Mouse (Mus musculus): ENCODE data around the gene Col4a1.

The Col4a1 gene

DNA sequence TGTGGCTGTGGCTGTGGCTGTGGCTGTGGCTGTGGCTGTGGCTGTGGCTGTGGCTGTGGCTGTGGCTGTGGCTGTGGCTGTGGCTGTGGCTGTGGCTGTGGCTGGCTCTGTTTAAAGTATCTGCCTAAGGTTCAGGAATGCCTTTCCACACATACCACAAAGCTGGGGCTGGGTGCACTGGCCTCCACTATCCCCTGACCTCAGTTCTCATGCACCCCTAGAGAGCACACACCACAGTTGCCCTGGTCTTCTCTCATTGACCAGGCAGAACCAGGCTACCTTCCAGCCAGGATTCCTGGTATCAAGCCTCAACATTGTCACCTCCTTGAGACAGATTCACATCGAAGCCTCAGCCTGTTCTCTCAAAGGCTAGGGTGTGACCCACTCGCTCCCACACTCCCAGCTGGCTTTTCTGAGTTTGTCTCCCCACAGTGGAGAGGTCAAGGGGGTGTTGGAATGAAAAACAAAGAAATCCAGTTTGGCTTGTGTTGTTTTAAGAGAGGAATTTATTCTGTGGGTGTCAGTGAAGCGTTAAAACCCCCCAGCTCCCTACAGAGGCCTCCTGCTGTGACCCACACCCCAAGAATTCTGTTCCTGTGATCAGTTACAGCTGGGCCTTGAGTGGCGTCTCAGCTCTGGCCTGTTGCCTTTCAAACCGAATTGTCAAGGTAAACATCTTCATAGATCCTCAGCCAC lies 15.2 kb upstream of the Col4a1 start:
- DNase-seq: no peak

DNA sequence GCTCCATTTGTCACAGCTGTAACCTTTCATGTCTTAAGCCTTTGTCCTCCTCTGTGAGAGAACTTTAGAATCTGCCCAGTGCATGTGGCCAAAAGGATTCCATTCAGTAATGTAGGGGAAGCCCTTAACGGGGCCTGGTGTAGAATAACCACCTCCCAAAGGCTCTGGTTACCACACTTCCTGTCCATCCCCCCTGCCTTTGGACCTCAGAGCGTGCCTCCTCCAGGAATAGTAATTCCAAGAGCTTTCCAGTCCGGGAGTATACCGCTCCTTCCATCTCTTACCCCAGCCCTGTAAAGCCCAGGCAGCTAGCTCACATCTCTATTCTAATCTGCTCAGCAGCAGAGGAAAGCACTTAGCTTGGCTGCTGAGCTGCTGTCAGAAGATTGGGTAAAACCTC lies 14.7 kb upstream of the Col4a1 start:
- no peak for DNase-seq

DNA sequence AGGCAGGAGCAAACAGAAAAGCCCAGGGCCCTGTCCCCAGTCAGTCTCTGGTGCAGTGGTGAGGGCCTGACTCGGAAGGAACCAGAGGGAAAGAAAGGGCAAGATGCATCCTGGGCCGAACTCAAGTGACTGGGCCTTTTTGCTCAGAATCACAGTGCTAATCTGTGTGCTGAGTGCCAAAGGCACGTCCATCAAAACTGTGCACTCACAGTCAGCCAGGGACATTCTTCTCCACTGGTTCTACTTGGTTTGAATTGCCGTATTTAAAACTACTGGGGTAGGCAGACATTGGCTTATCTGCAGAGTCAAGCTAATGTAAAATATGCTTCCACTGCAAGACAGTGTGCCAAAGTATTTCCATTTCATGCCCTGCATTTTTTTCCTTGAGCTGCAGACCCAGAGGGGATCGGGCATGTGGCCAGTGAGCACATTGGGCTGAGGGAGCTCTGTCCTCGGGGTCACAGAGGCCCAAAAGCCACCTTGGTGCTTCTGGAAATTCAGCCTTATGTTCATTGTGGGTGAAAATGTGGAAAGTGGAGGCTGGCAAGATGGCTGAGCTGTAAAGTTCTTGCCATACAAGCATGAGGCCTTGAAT lies 12.3 kb upstream of the Col4a1 start:
- no peak for DNase-seq

DNA sequence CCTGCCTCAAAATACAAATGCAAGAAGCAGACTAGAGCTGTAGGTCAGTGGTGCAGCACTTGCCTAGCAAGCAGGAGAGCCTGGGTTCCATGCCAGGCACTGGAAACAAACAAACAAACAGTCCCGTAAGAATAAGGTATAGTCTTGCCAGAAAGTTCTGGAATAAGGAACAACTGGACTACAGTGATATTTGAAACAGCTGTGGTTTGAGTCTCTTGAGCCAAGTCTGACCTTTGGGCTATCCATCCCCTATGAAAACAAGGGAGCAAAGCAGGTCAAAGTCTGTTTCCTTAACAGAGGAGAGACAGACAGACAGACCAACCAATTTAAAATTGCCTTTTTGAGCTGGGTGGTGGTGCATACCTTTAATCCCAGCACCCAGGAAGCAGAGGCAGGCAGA lies 11.1 kb upstream of the Col4a1 start:
- DNase-seq: no peak

DNA sequence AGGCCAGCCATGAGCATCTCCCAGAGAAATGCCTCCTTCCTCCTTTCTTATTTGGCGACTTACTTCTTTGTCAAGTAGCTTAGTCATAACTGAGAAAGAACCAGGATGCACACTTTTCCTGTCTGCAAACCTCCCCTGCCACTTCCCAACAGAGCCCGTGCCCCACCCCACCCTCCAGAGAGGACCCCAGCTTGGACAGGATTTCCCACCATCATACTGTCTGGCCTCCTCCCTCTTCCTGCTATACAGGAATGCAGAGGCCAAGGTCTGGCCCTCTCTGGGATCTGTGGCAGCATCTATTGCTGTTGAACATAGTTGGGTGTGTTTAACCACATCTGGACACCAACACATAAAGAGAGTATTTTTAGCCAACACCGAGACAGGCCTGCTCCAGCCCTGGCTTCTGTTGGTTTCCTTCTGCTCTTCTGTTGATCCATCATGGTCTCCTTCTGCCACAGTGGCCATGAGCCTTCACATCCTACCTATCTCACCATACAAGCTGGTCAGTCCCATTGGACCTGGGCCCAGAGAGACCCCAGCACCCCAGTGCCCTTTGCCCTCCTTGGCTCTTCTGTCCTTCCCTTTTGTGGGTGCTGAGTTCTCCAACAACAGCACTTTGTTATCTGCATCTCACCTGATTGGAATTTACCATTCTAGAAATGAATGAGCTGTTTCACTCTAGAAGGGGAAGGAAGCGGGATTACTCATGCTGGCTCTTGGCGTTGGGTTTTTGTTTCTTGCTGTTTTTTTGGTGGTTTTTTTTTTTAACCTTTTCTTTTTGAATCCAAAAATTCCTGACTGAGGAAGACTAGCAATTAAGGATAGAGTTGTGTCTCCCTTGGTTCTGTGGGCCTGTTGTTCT lies 10.3 kb upstream of the Col4a1 start:
- no peak for DNase-seq

DNA sequence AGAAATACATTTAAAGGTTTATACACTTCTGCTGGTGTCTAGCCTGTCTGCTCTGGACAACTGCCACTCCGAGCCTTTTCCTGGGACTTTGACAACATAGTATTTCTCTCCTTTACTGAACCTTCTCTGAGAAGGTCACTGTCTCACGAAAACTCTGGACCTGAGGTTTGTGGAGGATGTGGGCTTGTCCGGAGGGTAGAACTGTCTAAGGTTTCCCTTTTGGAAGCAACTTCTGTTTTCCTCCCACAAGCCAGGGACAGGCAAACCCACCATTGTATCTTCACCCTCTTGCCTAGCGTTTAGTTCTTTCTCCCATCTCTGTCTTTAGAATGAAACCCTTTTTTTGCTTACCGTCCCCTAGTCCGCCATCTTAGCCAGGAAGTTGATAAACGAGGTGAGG lies 9.2 kb upstream of the Col4a1 start:
- DNase-seq: no peak

DNA sequence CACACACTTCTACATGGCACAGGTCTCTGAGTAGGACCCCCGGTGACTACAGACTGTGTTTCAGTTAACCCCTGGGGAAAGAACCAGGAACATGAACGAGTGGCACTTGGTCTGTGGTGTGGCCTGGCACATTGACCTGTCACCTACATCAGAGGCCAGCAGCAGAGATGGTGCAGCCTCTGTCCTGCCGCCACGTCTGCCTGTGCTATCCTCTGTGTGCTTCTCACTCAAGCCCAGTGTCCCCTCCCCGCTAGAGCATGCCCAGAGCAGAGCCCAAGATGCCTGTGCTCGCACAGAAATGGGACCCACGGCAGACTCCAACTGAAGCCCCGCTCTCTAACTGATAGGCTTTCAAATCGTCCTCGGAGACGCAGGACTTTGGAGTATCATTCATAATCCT lies 6.8 kb upstream of the Col4a1 start:
- no peak for DNase-seq

DNA sequence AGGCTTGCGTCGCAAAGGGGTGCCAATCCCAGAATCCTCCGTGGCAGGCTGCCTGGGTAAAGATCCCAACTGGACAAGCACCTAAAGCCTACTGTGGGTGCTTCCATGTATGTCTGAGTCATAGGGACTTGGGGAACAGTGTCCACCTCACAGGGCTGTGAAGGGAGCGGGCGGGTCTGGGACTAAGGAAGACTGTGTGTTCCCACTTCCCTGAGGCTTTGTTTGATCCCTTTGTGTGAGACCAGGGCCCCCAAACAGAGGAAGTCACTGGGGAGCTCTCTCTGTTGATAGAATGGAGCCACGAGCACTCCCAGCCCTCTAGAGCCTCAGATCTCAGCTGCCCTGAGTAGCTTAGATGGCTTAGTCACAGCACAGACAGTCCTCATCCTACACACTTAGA lies 3.5 kb upstream of the Col4a1 start:
- DNase-seq: no peak

DNA sequence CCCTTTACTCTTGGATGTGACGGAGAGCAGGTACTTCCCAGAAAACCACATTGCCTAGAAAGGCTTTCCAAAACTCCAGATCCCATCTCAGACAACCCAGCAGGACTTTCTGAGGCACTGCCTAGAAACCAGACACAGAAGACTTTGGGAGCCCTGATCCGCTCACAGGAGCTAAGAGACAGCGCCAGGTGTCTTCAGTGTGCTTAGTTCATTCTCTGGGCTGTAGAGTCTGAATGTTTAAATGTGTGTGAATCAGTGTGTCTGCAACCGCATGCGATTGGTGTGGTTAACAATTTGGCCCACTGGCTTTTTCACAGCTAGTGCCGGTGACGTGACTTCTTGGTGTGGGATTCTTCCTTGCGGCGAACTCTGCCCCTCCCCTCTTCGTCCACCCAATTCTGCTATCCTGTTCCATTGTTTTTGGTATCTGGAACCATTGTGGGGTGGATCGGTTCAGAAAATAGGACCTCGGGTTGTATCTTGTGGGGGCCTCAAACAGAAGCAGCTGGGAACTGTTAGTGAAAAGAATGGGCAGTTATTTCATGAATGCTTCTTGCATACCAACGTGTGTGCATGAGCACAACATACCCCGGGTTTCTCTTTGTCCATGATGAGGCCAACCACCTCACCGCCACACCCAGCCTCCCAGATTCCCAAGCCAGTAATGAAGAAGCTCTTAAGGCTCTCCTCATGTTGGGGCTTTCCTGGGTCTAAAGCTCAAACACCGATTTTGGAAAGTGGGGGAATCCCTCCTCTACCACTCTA lies 2.7 kb upstream of the Col4a1 start:
- no peak for DNase-seq

DNA sequence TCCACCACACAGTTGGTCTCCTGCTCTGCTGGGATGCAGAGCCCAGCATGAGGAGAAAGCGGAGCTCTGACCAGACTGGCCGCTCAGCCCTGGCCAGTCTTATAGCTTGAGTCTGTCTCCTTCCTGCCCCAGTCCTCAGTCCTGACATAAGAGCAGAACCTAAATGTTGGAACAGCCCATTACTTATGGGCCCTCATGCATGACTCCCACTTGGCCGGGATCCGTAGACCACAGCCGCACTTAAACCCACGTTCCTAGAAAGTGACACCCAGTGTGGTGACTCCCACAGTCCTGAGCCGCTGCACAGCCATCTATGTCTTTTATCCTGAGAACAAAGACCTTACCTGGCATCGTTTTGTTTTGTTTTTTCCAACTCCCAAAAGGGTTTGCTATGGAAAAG lies 2.0 kb upstream of the Col4a1 start:
- no peak for DNase-seq

DNA sequence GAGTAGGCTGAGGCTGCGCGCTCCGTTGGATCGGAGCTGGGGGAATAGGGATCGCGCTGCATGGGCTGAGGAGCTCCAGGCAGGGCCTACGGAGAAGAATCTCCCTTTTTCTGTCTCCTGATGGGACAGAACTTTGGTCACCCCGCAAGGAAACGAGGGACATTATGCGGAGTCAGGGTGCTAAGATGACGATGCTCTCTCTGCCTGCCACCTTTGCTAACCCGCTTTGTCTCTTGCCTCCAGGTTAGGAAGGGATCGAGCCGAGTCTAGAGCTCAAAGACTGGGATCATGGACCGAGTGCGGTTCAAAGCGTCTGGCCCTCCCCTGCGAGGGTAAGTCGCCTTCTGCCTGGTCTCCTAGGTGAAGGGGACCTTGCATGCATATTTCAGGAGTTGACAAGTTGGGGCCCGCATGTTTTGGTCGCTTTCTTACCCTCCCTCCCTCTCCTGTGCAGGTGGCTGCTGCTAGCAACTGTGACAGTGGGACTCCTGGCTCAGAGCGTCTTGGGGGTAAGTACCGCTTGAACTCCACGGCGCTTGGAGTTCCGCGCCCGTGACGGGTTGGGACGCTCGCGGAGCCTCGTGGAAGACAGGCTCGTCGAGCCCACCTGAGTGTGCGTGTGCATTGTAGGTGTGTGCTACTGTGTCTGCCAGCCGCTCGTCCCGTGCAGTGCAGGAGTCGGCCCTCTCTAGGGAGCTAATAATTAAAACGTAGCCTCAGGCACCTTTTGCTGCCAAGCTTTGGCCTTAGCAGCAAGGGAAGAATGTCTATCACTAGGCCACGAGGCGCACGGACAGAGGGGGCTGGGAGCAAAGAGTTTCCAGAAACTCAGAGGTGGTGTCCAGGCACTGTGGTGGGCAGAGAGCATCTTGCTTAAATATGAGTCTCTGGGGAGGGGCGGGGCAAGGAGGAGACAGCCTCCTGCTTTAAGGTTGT lies 818 bp upstream of the Col4a1 start:
- peak; percentile 70 for DNase-seq

DNA sequence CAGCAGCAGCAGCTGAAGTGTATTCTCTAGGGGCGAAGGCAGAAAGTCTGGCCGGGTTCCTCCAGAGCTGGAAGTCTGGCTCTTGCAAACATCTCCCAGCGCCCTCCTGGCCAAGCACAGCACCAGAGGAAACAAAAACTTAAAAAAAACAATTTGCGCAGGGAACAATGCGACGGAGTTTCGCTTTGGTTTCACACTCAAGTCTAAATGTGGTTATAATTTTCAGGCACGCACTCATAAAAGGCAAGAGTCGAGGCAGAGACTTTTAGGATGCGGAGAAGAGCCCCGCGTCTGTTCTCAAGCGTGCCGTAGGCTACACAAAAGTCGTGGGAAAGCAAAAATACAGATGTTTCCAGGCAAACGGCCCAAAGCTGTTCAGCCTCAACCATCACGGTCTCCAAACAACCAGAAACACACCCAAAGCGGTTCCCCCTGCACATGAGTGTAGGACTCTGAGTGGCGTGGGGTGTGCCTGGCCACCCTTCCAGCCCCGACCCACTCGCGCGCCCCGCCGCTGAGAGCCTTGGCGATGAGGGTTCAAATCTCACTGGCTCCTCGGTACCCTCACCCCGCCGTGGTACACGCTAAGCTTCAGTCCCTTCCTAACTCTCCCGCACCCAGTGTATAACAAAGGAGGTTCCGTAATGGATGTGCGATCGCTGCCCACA lies 811 bp downstream of the Col4a1 start:
- DNase-seq: peak; percentile 65

DNA sequence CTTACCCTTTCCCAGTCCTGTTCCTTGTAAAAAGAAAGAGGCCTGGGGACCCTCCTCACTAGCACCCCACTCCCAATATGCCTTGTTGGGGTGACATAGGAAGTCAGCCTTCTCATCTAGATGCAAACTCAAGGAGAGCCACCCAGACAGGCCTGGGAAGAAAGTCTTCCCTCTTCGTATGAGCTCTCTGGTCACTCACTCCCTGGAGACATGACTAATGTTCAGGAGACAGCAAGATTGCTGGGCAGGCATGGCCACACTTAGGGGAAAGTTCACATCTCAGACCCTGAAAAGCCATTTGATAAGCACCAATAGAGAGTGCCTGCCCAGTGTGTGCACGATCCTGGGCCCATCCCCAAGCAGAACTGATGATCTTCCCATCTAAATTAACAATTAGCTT lies 2.6 kb downstream of the Col4a1 start:
- DNase-seq: no peak

DNA sequence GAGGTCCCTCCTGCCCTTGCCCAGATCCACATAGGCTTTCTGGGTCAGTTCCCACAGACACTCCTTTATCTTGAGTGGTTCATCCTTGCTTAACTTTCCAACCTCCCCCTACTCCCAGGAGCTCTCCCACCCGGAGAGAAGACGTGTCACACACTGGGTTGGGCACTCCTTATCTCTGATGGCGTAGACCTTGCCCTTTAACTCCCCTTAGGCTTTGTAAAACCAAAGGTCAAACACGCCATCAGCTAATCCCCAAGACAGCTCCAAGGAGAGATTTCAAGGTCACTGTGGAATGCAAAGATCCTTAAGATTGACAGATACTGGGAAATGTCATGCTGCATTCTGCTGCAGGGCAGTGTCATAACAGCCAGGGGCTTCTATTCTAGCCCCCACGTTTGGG lies 3.4 kb downstream of the Col4a1 start:
- no peak for DNase-seq

DNA sequence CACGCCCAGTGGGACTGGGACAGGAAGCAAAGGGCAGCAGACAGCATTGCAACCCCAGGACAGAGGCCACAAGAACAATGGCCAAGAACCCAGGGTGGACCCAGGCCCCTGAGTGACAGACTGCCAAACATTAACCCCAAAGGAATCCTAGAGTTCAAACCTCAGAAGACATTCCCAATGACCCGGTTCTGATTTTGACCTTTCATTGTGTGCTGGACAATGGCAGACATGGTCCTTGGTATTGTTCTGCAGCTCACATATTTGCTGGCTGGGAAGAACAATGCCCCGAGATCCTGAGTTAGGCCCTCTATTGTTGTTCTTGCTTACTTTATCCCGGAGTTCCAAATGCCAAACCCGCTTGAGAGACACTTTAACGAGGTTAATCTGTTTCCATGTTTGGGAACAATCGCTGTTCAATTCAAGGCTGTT lies 4.0 kb downstream of the Col4a1 start:
- DNase-seq: no peak

DNA sequence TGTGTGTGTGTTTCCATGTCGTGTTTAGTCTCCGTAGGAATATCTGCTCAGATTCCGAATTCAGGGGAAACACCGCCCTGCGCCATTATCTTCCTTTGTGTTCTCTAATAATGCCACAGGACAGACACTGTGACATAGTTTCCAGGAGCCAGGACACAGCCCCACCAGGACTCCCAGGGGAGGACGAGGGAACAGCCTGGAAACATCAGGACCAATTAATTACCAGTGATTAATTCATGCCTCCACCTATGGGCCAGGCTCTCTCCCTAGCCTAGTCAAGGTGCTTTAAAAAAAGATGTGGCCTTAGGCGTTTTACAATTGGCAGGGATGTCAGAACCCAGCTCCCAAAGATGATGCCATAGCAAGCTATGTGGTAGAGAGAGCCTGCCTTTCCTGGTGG lies 5.2 kb downstream of the Col4a1 start:
- no peak for DNase-seq

DNA sequence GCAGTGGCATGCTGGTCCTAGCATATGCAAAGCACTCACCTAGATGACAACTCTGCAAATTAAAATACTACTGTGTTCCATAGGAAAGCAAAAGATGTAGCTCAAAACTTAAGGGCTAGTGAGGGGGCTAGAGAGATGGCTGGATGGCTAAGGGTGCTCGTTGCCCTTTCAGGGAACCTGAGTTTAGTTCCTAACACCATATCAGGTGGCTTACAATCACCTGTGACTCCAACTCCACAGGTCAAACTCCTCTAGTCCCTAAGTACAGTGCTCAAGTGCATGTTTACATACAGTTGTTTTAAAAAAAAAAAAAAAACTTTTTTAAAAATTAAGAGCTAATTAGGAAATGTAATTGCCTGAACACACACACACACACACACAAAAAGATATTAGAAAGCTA lies 7.1 kb downstream of the Col4a1 start:
- DNase-seq: no peak

DNA sequence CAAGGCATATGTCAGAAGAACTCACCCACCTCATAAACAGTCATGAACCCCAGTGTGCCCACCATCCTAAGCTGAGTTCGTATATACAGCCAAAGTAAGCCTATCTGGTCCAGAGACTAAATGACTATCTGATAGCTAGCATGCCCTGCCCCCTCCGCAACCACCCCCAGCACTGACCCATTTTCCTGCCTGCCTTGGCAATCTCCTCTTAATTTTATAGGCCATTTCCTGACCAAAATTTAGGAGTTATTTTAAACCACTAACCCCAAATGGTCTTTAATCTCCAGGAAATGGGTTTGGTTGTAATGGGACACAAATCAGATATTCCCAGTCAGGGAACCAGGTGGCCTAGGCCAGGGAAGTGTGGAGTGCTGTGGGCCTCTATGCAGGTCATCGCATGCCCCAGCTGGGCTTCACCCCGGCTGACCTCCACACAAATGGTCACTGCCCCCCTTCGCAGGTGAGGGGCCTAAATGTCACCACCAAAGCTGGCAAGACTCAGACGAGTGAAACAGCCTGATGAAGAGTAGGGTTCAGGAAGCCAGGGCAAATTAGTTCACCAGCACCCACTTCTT lies 8.5 kb downstream of the Col4a1 start:
- no peak for DNase-seq

DNA sequence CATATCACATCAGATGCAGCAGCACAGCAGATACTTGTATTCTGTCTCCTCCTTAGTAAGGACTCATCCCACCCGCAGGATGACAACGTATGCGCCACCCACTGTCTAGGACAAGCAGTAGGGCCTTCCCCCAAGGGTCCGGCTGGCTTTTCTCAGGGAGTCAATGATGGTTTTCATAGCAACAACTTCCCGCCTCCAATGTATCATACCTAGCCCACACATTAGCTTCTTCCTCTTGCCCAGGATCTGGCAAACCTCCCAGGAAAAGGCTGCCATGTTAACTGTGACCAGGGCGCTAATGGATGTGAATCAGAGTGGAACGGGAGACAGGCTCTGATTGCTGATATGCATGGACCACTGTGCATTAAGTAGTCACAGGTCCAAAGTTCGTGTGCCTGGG lies 12.2 kb downstream of the Col4a1 start:
- DNase-seq: no peak

DNA sequence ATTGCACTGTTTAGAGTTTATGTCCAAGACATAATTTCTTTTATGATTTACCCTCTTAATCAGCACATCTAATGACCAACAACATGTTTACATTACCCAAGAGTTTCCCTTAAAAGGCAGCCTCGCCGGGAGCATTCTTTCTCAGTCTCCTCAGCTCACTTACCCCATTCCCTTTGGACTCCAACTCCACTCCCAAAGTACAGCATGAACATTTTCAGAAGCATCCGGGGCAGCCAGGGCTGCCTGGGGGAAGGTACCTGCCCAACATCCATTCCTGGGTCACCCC lies 13.4 kb downstream of the Col4a1 start:
- no peak for DNase-seq

DNA sequence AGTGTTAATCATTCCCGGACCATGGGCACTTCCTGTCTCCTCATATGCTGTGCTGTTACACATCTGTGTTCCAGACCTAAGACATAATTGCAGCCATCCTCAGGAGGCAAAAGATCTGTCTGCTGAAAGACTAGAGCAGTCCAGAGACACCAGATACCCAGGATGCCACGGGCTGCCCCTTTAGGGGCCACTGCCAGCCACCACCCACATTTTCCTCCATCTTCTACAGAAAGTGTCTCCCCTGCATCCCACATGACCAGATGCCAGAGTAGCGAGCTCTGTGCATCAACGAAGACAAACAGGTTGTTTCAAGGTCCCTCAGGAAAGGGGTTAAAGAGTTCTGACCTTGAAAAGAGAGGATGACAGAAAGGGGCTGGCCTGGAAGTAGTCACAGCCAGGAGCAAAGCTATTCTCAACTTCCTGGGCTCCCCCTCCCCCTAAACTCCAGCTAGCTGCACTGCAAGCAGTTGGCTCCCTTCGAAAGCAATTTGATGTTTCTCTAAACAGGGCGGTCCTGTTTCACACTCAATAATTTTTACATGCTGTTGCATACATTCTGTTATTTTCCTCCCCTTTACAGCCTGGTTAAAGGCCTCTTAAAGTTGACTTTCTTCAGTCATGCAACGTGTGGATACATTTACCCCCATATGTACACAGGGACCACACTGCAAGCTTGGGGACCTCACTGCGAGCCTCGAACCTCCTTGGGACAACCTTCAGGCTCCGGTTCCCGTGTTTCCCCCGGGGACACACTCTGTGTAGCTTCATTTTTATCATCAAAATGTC lies 13.9 kb downstream of the Col4a1 start:
- DNase-seq: no peak

Measured in lung, postnatal 14 days (tissue).